Mouse (Mus musculus) embryonic stem cell, embryonic (primary cell): ENCODE data around the gene Gipr.

ENCODE experiments used
- CTCF ChIA-PET, 4 experiments: fragments of 300-600 bp in 2 of 4; fragments of 350-600 bp in 2 of 4; sonication (Branson Sonifier 250); formaldehyde crosslinking; loops; one replicate each; lab custom pipeline; 2022; ENCODE audit warnings: inconsistent platforms in 2 of 4; lab: Charles Lee
- POLR2A ChIA-PET, 4 experiments: fragments of 300-600 bp in 2 of 4; fragments of 350-600 bp in 2 of 4; sonication (Branson Sonifier 250); formaldehyde crosslinking; loops; one replicate each; lab custom pipeline; 2022; ENCODE audit warnings: antibody characterized with exemption in 4 of 4, inconsistent platforms in 1 of 4; lab: Charles Lee

Gene Gipr

GRCm38 (mm10) chr7:19118028-19118771 lies 47.7 kb downstream of the Gipr start, which contains the start of gene Gm4969:
Gene Gm4969 (minus strand): TSS chr7:19118368.
- ChIA-PET POLR2A (interaction anchor here in 3 of 4 experiments (0.5 to 4.3 kb wide), 13 partner anchors 9 to 443 kb away, joined by 3 to 64 read pairs (median 3); partner anchors contain the start of genes Six5 (in 2 of the 3) and Gipr (in 1 of the 3)), CTCF (interaction anchor here (0.6 to 4.2 kb wide), 19 partner anchors 10 to 226 kb away, joined by 3 to 31 read pairs (median 4); partner anchors contain the start of genes Dmwd (in 1 of the 4), Eml2 (in 1 of the 4), Qpctl (in 1 of the 4) and Rsph6a (in 1 of the 4))

- POLR2A ChIA-PET: interaction anchor here in 1 of 4 experiments (1.2 to 2.8 kb wide), 2 partner anchors 8 to 16 kb away, joined by 3 to 8 read pairs; partner anchors contain the start of genes Gm4969 and Six5
- CTCF ChIA-PET: interaction anchor here in 1 of 4 experiments (1.7 kb wide), 1 partner anchor 17 kb away, joined by 5 read pairs; no protein-coding TSS in a partner anchor
Observed at GRCm38 (mm10) chr7:19109565-19109964, 56.4 kb downstream of the Gipr start.

- POLR2A ChIA-PET: interaction anchor here in 2 of 4 experiments (2.4 to 2.8 kb wide), 2 partner anchors 14 kb away, joined by 6 to 8 read pairs; partner anchors contain the start of gene Six5 (in 1 of the 2)
- CTCF ChIA-PET: interaction anchor here in 1 of 4 experiments (0.8 to 1.4 kb wide), 2 partner anchors 14 to 37 kb away, joined by 5 read pairs; partner anchors contain the start of gene Six5
Observed at GRCm38 (mm10) chr7:19107436-19107835, 58.5 kb downstream of the Gipr start.
